Comparison of ENCODE assay signal across 1 mouse cellular context in genomic region chr12:76709795-76710350, GRCm38 (mm10).
TF ChIP-seq lines count a peak whose summit lies in the region.

No protein-coding gene starts in this region.

TF ChIP-seq in CH12.LX, 34 proteins besides CTCF, POLR2A, EP300 and RAD21:
- TF ChIP-seq NRF1 (IDR thresholded peaks at IDR 0.05; ENCODE audit: low read depth, low read length) (no peak), E2F4 (IDR thresholded peaks at IDR 0.05; ENCODE audit: insufficient replicate concordance, low read depth, low read length) (no peak), UBTF (IDR thresholded peaks at IDR 0.05; ENCODE audit: low read depth, low read length) (no peak), HCFC1 (IDR thresholded peaks at IDR 0.05; ENCODE audit: low read depth, low read length) (no peak), MAX (IDR thresholded peaks at IDR 0.05; ENCODE audit: low read length) (no peak), GABPA (IDR thresholded peaks at IDR 0.05; ENCODE audit: insufficient replicate concordance, low read depth, low read length) (no peak), JUND (conservative IDR thresholded peaks at IDR 0.05; ENCODE audit: low read depth, low read length) (no peak), TBP (conservative IDR thresholded peaks at IDR 0.05; ENCODE audit: low read depth, low read length) (no peak), SIN3A (IDR thresholded peaks at IDR 0.05; ENCODE audit: low read length) (no peak), NELFE (IDR thresholded peaks at IDR 0.05; ENCODE audit: low read depth, low read length) (no peak)
